Mouse (Mus musculus): ENCODE data around the gene Rhebl1.

The Rhebl1 gene

DNA sequence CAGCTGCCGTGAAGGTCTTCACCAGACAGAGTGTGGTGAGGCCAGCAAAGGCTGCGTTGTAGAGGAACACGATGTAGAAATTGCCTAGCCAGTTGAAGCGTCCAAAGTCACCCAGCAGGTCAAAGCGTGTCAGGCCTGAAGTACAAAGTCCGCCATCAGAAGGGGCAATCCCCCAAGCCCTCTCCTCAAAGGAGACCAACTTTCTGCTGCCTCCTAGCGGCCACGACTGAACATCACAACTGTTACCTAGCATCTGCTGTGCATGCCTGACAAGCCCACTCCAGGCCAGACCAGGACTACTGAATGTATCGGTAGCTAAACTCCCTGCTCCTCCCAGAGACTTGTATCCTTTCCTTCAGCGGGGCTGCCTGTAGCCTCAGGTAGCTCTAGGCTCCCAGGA lies 10.4 kb upstream of the Rhebl1 start:
- peak; percentile 48 to 50 for DNase-seq

DNA sequence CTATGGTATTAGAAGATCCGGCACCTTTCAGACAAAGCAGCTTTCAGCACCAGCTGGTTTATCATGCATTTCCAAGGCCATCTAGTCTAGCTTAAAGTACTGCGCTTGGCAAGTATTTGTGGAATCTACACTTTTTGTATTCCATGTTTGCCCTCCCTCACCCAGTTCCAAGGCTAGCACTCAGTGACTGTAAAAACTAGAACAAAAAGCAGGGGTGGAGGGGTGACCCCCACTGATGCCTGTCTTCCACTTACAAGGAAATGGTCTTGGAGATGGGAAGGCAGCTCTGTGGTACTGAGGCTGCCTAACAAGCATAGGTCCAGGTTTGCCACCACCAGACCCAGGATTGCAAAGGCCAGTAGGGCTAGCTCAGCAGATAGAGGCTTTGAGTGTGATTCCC lies 8.3 kb upstream of the Rhebl1 start:
- DNase-seq: no peak

DNA sequence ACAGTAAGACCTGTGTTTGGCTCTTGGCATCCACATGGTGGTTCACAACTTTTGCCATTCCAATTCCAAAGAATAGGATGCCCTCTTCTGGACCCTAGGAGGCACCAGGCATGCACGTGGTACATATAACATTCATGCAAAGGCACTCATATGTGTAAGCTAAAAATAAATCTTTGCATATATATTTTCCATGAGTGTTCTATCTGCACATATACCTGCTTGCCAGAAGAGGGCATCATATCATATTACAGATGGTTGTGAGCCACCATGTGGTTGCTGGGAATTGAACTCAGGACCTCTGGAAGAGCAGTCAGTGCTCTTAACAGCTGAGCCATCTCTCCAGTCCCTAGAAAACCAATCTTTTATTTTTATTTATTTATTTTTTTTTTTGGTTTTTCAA lies 7.2 kb upstream of the Rhebl1 start:
- DNase-seq: no peak

DNA sequence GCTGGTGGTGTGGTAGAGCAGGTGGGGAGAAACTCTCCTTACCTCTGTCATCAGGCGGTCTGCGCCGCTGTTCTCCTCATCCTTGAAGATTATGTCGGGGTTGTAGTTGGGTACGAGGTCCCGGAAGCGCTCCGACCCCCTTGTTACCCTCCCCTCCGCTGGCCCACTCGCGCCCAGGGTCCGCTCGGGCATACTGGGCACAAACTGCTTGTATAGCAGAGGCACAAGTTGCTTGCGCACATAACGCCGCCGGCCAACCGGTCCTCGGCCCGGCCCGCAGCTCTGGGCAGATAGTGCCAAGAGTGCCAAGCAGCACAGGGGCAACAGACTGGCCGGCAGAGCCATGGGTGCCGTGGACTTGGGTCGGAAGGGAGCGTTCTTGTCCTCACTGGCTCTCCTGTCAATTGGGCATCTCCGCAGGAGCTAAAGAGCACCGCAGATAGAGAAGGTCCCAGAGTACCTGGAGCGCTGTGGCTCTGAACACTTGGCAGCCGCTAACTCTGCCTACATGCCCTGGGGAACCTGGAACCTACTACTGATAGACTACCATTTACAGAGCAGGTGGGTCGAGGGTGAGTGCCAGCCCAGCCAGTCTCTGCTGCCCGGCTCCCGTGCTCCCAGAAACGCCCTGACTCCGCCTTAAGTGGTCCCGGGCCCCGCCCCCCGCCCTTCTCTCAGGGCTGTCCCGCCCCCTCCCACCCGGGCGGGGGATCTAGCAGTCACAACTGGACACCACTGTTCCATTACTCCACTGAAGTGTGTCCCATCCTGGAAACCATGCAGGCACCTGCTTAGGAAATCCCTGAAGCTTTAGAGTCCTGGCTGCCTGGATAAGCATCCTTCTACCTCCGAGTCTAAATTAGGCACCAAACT lies 3.8 kb upstream of the Rhebl1 start, which contains the start of gene Dhh:
Gene Dhh (minus strand): TSS at position 613 of the 873 bp plus-strand sequence.
- DNase-seq: no peak

DNA sequence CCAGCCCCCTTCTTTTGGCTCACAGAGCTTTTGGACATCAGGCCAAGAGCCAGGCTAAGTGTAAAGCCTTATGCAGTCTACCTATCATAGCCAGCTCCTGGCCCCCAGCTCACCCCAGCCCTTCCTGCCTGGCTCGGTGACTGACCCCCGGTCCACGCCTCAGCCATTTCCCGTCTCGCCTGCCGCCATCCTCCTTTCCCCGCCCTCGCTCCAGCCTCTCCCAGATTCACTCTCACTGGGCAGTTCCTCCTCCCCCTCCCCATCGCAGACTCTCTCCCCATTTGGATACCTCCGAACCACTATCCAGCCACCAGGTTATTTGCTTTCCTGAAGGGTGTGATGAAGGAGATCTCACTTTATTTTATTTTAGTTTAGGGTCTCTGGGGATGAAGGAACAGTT lies 3.2 kb upstream of the Rhebl1 start:
- DNase-seq: no peak

DNA sequence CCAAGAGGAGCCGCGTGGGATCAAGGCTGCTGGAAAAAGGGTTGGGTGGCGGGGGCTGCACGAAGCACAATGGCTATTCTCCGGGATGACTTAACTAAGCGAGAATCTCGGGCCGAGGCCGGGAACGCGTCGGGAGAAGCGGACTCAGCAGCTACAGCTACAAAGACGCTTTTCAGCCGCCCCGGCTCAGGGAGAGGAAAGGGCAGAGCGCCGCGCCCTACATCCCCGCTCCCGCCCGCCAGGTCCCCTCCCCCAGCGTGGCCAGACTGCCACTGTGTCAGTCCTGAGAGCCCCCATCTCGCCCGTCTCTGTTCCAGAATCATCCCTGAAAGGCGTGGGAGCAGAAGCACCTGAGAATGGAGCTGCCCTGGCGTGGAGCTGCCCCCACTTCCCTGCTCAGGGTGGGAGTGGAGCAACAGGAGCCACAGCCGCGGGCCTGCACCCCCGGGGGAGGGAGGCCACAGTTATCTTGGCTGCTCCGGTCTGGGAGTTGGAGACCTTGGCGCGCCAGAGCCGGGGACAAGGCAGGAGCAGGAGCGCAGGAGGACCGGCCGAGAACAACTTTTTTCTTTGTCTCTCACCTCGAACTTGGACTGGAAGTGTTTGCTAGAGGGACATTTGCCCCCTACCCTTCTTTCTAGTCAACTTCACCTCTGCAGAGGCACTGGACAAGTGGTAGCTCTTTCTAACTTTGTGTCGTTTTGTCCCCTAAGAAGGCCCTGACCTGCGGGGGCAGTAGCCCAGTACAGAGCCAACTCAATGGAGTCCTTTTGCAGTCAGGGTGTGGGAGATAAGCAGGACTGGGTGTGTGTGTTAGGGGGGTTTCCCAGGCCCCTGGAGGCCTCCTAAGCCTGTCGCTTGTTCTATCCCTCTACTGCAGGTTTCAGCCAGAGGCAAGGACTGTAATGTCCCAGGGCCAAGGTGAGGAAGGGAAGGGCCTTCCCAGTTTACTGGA lies 1.6 kb upstream of the Rhebl1 start:
- DNase-seq: no peak

DNA sequence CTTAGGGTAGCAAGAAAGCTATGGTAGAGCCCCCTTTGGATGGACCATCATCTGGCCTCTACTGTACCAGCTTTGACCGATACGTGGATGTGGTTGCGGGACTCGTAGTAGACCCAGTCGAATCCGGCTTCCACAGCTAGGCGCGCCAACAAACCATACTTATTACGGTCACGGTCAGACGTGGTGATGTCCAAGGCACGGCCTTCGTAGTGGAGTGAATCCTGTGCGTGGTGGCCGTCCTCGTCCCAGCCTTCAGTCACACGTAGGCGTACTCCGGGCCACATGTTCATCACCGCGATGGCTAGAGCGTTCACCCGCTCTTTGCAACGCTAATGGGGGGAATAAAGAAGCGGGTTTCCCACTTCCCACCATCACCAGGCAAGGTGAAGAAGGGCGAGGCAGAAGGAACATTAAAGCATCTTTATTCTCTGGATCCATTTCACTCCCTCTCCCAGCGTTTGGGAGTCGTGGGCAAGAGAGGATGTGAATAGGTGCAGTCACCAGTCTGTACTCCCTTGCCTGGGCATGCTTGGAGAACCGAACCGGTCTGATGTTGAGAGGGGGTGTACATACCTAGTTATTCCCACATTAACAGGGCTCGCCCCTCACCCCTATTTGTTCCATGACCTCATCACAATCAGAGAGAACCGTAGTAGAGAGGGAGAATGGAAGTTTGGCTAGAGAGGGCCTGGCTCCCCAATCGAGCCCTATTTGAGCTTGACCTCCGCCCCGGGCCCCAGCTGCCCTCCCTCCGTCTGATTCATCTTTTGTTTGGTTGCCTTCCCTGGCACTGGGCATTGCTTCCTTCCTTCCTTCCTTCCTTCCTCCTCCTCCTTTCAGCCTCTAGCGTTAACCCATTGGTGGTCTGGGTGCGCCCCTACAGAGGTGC lies 650 bp upstream of the Rhebl1 start:
- no peak for DNase-seq

DNA sequence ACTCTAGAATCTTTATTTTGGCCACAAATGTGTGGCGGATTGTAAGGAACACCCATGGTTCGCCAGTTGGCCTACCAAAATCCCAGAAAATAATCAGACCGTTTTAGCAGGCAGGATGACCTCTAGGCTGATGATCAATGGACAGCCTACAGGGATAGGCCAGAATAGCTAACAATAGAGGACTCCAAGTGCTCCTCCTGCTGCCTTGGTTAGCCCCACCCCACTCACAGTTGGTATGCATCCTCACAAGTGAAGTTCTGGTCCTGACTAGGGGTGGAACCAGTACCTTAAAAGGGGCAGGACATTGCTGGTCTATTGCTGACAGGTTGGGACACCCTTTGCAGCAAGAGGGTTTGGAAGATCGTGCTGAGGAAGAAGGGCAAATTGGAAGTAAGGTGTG lies 1.3 kb downstream of the Rhebl1 start:
- no peak for DNase-seq

DNA sequence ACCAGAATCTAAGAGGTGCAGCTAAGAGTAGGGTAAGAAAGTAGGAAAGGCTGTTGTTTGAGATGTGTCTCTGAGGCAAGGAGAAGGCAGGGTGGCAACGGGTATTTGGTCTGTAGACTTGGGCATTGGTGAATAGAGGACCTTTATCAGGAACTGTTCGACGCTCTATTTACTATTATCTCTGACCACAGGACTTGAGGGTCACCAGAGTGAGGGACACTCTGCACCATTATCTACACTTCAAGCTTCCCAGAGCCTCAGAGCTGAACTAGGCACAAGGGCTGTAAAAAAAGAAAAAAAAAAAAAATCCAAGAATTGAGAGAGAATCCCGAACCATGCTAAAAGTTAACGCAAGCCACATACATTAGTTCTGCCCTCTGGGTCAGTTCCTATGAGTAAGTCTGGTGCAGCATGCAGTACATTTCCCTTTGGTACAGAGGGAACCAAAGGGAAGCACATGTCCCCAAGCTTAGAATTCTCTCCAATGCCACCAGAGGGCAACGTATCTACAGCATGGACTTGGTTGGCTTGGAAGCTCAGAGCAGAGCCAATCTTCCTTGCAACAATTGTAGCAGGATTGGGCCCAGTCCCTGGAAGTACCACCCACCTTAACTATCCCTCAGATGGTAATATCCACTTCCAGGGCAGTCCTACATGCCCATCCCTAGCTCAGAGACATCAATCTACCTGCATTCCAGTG lies 2.3 kb downstream of the Rhebl1 start:
- peak in 1 of 2 experiments; percentile 41 for DNase-seq

DNA sequence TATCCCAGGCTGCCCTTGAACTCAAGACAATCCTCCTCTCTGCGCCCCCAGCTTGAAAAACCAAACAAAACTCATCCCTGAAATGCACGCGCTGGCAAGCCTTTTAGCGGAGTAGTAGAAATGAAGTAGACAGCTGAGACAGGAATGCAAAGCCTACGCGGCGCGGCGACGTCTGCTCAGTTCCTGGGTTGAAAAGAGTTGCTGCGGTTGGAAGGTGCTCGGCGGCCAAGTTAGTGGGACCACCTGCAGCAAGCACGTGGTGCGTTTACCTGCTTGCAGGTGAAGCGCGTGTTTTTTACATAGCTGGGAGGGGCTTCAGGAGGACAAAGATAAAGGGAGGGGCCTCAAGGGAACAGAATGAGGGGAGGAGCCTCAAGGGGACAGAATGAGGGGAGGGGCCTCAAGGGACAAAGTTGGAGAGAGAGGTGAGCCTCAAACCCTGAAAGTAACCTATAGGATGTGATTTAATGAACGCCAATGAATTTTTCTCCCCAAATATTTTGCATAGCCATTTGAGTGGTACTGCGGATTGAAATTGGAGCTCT lies 3.1 kb downstream of the Rhebl1 start:
- DNase-seq: no peak

DNA sequence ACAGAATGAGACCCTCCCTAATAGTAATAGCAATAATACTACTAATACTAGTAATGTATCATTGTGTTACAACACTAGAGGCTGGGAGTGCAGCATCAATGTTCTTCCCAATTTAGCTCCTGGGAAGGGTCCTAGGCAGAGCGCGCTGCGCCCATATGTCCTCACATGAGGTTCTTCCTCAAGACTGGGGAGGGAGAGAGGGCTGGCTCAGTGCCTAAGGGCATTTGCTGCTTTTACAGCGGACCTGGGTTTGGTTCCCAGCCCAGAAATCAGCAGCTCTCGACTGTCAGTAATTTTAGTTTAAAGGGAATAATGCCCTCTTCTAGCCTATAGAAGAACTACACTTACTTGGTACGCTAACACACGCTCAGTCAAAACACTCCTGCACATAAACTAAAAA lies 6.8 kb downstream of the Rhebl1 start:
- no peak for DNase-seq

DNA sequence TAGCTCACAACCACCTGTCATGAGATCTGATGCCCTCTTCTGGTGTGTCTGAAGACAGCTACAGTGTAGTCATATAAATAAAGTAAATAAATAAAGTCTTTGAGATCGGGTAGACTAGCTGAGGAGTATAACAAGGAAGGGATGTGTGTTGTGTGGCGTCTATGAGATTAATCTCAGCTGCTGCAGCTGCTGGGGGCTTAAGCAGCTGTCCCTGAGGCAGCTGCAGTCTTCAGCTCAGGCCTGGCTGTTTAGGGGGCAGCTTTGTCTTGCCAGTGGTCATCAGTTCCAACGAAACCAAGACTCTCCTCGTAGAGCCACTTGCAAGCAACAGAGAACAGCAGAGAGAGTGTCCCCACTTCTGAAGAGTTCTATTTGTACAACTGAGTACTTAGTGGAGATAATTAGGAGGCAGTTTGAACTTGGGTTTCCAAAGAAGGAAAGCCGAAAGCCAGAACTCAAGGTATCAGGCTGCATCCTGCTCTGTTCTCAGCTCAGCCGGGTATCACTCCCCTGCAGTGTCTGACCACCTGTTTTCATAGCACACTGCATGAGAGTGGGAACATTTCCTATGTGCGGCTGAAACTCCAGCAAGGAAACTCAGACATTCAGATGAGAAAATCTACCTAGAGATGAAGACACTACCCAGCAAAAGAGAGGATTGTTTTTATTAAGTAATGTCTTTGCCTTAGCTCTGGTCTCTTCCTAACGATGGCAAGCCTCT lies 7.5 kb downstream of the Rhebl1 start:
- no peak for DNase-seq

DNA sequence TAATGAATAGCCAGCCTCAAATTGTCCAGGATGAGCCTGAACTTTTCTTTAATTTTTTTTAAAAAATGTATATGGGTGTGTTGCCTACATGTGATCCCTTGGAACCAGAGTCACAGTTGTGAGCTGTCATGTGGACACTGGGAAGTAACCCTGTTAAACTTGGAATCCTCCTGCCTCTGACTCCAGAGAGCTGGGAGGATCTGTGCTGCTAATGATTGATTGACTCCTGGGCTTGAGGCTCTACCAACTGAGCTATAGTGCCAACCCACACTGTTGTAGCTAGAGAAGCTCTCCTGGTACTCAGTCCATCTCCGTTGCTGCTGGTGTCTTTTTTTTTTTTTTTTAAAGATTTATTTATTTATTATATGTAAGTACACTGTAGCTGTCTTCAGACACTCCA lies 10.2 kb downstream of the Rhebl1 start:
- DNase-seq: no peak

DNA sequence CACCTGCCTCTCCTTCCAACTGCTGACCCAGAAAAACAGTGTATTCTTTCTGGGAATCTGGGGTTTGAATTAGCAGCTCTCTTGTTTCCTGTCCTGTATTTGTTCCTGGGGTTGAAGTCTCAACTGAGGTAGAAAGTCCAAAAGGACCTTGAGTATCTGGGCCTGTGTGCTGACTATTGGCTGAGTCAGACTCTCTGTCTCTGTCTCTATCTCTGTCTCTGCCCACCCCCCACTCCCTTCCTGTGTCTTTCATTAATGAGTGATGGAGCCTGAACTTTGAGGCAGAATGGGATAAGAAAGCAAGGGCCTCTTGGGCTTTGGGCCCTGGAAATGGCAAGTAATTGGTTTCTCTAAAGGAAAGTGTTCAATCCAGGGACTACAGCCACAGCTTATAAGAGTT lies 10.7 kb downstream of the Rhebl1 start:
- DNase-seq: no peak

DNA sequence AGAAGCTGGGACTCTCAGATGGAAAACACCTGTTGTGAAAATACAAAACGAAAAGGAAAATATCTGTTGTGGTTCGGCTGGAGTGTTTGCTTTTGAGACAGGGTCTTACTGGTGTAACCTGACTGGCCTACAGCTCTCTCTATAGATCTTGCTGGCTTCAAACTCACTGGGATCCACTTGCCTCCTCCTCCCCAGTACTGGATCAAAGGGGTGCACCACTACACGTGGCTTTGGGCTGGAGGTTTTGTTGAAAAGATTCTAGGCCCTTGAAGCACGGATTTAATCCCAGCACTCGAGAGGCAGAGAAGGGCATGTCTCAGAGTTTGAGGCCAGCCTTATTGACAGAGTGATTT lies 12.7 kb downstream of the Rhebl1 start:
- DNase-seq: no peak

DNA sequence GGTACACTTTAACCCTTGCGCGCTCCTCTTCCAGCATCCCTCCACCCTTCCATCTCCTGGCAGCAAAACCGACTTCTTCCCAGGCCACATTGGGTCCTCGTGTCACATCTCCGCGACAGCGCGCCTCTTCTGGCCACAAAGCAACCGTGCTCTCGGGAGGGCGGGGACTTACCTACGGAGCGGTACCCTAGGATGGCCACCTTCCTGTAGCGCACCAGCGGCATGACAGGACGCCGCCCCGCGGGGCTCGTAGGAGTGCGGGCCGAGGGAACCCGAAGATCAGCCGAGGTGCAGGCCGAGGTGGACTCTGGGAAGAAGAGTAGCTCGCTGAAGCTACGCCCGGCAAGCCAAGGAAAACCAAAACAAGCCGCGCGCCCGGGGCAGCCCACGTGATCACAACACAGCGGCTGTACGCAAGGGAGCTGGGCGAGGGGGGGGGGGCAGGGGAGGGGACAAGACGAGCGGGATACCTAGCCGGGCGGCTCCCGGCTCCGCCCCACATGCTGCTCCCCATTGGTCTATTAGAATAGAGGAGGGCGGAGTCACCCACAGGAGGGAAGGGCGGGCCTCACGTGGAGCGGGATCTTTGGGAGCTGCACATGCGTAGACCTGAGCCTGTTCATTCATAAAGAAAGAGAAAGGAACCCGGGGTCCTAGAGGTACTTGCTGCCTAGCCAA lies 13.2 kb downstream of the Rhebl1 start:
- peak; percentile 89 to 95 for DNase-seq

DNA sequence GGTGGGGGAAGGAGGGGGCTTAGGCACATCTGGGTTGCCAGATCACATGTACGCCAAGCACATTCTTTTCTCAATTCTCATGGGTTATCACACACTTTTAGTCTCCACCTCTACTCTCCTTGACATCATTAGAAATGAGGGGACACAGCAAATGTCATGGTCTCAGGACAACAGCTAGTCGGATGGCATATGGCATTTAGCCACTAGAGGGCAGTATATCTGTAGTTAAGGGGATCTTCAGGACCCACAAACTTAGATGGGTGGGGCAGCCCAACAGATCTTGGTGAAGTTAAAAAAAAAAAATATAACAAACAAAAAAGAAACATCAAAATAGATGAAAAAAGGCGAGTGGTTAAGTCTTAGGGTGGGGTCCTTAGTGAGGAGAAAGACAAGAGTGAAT lies 17.0 kb downstream of the Rhebl1 start:
- peak; percentile 28 to 39 for DNase-seq

DNA sequence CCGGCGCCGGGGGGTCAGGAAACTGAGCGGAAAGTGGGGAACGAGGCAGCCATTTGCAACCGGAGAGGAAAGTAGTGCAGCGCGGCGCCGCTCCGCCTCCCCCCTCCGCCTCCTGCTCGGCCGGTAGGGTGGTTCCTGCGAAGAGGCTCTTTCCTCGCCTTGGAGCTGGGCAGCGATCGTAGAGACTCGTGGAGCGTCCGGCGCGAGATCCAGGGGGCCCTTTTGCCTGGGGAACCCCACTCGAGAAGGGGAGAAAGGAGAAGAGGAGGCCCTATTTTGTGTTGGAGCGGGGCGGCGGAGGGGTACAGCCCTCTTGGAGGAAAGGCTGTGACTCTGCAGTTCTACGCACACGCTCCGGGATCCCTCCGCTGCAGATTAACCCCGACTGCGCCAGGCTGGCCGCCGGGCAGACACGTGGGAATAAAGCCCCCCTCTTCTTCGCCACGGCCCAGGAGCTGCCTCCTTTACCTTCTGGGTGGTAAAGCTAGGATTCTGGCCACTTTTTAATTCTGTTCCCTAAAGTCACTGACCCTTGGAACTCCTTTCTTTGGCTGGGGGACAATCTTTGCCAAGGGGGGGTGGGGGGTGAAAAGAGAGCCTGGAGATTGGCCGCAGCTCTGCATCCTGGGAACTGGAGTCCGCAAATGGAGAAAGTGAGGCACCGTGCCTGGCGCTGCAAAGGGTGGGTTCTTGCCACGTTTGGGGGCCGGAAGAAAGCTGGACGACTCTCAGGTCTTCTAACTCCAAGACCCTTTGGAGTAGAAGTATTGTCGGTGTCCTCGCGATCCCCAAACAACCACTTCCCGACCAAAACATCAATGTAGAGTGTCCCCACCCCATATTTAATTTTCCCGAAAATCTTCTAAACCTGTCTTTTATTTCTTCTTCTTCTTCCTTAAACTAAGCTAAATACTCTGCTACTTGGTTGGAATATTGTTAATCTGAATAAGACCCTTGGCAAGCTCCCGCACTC lies 22.1 kb downstream of the Rhebl1 start:
- DNase-seq: peak; percentile 92 to 93
